Mouse (Mus musculus) heart, adult 2 months (tissue): ENCODE results near the gene Mbnl2.

ENCODE experiments used
- CTCF ChIP-seq: fragments of 200-600 bp; IDR thresholded peaks from 2 replicates; pipeline ENCODE4 v1.8.1; 2022; ENCODE audit warnings: antibody characterized with exemption, mild to moderate bottlenecking, moderate library complexity
- EP300 ChIP-seq: fragments of 200-500 bp; IDR thresholded peaks from 2 replicates; pipeline ENCODE4 v1.6.1; 2011; ENCODE audit warnings: low read depth, low read length, control low read depth; ENCODE audit not compliant: insufficient read depth
- POLR2A ChIP-seq: fragments of 200-500 bp; IDR thresholded peaks from 2 replicates; pipeline ENCODE4 v1.6.1; 2011; ENCODE audit warnings: mild to moderate bottlenecking, low read depth, low read length, control low read depth; ENCODE audit not compliant: insufficient read depth

GRCm38 (mm10) chr14:120394827-120395226 is 119.4 kb downstream of the Mbnl2 start:
- TF ChIP-seq CTCF (no peak), POLR2A (no peak), EP300 (no peak)
